Mouse (Mus musculus) spleen, adult 2 months (tissue): ENCODE measurements around the gene Zbtb37.

Source experiments
- CTCF ChIP-seq: fragments of 200-500 bp; IDR thresholded peaks from 2 replicates; pipeline ENCODE4 v1.5.1; 2011; ENCODE audit warnings: mild to moderate bottlenecking, inconsistent platforms; ENCODE audit not compliant: insufficient read depth, insufficient read length, insufficient replicate concordance; ENCODE audit errors: extremely low read depth
- POLR2A ChIP-seq: fragments of 200-500 bp; IDR thresholded peaks from 2 replicates; pipeline ENCODE4 v1.6.1; 2011; ENCODE audit warnings: low read depth, low read length, inconsistent platforms

DNA sequence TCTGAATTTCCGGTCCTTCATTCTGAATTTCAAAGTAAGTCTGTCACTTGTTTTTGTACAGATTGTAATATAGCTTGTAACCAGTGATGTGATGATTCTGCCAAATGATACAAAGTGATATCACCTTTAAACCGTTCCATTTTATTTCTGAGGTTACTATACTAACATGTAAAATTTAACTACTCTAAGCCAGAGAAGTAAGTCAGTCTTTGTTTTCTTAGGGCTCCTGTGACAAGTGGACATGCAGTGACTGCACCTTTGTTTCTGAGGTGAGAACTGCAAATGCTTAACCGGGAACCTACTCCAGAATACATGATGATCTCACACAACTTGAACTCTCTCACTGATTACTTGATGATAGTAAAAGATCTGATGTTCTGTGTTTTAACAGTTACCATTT is 3.4 kb upstream of the Zbtb37 start:
- TF ChIP-seq CTCF (no peak), POLR2A (no peak)
